Mouse (Mus musculus): ENCODE measurements around the gene Zbtb16.

- TF ChIP-seq CTCF (conservative IDR thresholded peaks at IDR 0.05; ENCODE audit: low read length) (no peak), NANOG (IDR thresholded peaks at IDR 0.05; ENCODE audit: borderline replicate concordance, low read length) (no peak), POU5F1 (IDR thresholded peaks at IDR 0.05; ENCODE audit: borderline replicate concordance, low read length) (no peak)
Observed at GRCm38 (mm10) chr9:48800627-48801026, 35.4 kb downstream of the Zbtb16 start.
